Mouse (Mus musculus) thymus, adult 2 months (tissue): ENCODE data around the gene Sdhaf1. TPM values are rescaled to one million over a fixed set of nuclear protein-coding genes. Genes with fewer than 3 reads are reported as not detected.
A peak's percentile ranks its signal among the peaks of the same experiment; 100 is the strongest.

Source experiments
- DNase-seq: peaks from one replicate; pipeline ENCODE4 v3.0.0; 2021
- H3K27ac ChIP-seq: fragments of 200-500 bp; 2 replicates; pipeline ENCODE4 v1.5.1; 2012; ENCODE audit warnings: low read length, control low read depth; ENCODE audit not compliant: control insufficient read depth, insufficient read depth
- H3K27me3 ChIP-seq: fragments of 200-500 bp; 2 replicates; pipeline ENCODE4 v1.6.1; 2012; ENCODE audit warnings: mild to moderate bottlenecking, low read length, moderate library complexity, mixed read lengths; ENCODE audit not compliant: control insufficient read depth, insufficient read depth
- H3K36me3 ChIP-seq: fragments of 200-500 bp; 2 replicates; pipeline ENCODE4 v1.6.1; 2012; ENCODE audit warnings: mild to moderate bottlenecking, low read length, moderate library complexity; ENCODE audit not compliant: control insufficient read depth, insufficient read depth
- H3K4me1 ChIP-seq: fragments of 200-500 bp; replicated peaks from 2 replicates; pipeline ENCODE4 v1.6.1; 2012; ENCODE audit warnings: low read length; ENCODE audit not compliant: control insufficient read depth, insufficient read depth
- H3K4me3 ChIP-seq: fragments of 200-500 bp; 2 replicates; pipeline ENCODE4 v1.5.1; 2012; ENCODE audit warnings: mild to moderate bottlenecking, low read length, control low read depth, moderate library complexity; ENCODE audit not compliant: control insufficient read depth, insufficient read depth
- CTCF ChIP-seq: fragments of 200-500 bp; IDR thresholded peaks from 2 replicates; pipeline ENCODE4 v1.5.1; 2012; ENCODE audit warnings: mild to moderate bottlenecking, control low read depth, low read length, moderate library complexity, borderline replicate concordance; ENCODE audit not compliant: control insufficient read depth, poor library complexity, insufficient read depth; ENCODE audit errors: extremely low read depth
- POLR2A ChIP-seq: fragments of 200-500 bp; IDR thresholded peaks from 2 replicates; pipeline ENCODE4 v1.6.1; 2012; ENCODE audit warnings: mild to moderate bottlenecking, low read length, control low read depth, moderate library complexity; ENCODE audit not compliant: control insufficient read depth, poor library complexity, insufficient read depth; ENCODE audit errors: extremely low read depth
- WGBS: fragments of 180-500 bp; shearing (Covaris S2); methylation state at CpG from one replicate; pipeline ENCODE4 v1.1.7; 2018; 5-methylcytosine and 5-hydroxymethylcytosine counted together
- polyA plus RNA-seq: library from polyadenylated mRNA; depleted of rRNA; stranded (reverse); fragments of >200 nt; gene quantifications from 2 replicates; pipeline ENCODE4 v1.2.3, GENCODE M21; 2012

The Sdhaf1 gene
- polyA plus RNA-seq, 1 experiment, result 26.9 TPM

GRCm38 (mm10) chr7:30327140-30327539 lies 3.4 kb upstream of the Sdhaf1 start:
- Histone ChIP-seq H3K4me3 (no peak overlapping the region), H3K4me1 (peaks cover 13% of the 10 kb centered on the region), H3K27me3 (no peaks in the 10 kb centered on the region), H3K36me3 (no peaks in the 10 kb centered on the region), H3K27ac (no peak overlapping the region)
- WGBS, result 77% methylated on average over 15 of the region's 15 CpGs
- DNase-seq, result no peak
- no peak for TF ChIP-seq POLR2A
- no peak for TF ChIP-seq CTCF

DNA sequence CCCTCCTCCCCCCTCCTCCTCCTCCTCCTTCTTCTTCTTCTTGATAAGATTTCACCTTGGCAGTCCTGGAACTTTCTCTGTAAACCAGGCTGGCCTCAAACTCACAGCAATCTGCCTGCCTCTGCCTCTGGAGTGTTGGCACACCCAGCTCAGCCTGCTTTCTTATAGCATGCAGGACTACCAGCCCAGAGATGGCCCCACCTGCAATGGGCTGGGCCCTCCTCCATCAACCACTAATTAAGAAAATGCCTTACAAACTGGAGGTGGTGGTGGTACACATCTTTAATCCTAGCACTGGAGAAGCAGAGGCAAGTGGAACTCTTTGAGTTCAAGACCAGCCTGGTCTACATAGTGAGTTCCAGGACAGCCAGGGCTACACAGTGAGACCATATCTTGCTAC lies 2.7 kb upstream of the Sdhaf1 start:
- TF ChIP-seq CTCF (no peak), POLR2A (no peak)

GRCm38 (mm10) chr7:30325364-30325763 lies 1.7 kb upstream of the Sdhaf1 start:
- Histone ChIP-seq H3K4me1 (peaks cover 15% of the 10 kb centered on the region), H3K4me3 (no peak overlapping the region), H3K27me3 (no peaks in the 10 kb centered on the region), H3K36me3 (no peaks in the 10 kb centered on the region), H3K27ac (no peak overlapping the region)
- TF ChIP-seq POLR2A (no peak), CTCF (no peak)
- WGBS, result 69% methylated on average over 2 of the region's 2 CpGs
- peak; percentile 72 for DNase-seq

More for the DNA sequence above, 2.7 kb upstream of the Sdhaf1 start:
- H3K4me3 ChIP-seq, result no peak overlapping the region
- peaks cover 11% of the 10 kb centered on the region for H3K4me1 ChIP-seq
- no peaks in the 10 kb centered on the region for H3K36me3 ChIP-seq
- H3K27ac ChIP-seq, result no peak overlapping the region
- DNase-seq, result no peak
- no peaks in the 10 kb centered on the region for H3K27me3 ChIP-seq

GRCm38 (mm10) chr7:30324300-30324944 lies 727 bp upstream of the Sdhaf1 start:
- Histone ChIP-seq H3K27me3 (no peaks in the 10 kb centered on the region), H3K4me3 (no peak overlapping the region), H3K36me3 (no peaks in the 10 kb centered on the region), H3K27ac (no peak overlapping the region), H3K4me1 (peaks cover 15% of the 10 kb centered on the region)
- no peak for DNase-seq
- WGBS, result 89% methylated on average over 5 of the region's 5 CpGs
- TF ChIP-seq CTCF (no peak), POLR2A (no peak)

DNA sequence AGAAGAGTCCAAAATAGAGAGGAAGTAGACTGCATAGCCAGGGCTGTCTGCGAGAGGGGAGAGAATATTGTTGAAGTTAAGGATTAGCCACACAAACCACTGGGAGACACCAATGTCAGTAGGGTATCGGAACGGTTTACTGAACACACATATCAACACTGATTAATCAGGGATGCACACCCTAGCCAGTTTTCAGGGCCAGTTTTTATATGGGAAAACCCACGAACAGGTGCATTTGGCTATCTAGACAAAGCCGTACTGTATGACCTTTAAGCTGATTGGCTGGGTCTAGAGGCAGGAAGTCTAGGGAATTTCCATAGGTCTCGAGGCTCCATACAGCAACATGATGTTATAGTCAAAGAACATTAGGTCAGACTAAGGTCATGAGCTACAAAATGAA lies 830 bp downstream of the Sdhaf1 start:
- no peak for DNase-seq
- Histone ChIP-seq H3K36me3 (no peaks in the 10 kb centered on the region), H3K4me3 (peak overlapping the region; percentile 63; the same call in 1 of the 2 replicates), H3K27me3 (no peaks in the 10 kb centered on the region), H3K4me1 (peaks cover 15% of the 10 kb centered on the region), H3K27ac (peak overlapping the region; percentile 84)
- TF ChIP-seq CTCF (no peak), POLR2A (no peak)
- 2% methylated on average over 6 of the region's 6 CpGs for WGBS

DNA sequence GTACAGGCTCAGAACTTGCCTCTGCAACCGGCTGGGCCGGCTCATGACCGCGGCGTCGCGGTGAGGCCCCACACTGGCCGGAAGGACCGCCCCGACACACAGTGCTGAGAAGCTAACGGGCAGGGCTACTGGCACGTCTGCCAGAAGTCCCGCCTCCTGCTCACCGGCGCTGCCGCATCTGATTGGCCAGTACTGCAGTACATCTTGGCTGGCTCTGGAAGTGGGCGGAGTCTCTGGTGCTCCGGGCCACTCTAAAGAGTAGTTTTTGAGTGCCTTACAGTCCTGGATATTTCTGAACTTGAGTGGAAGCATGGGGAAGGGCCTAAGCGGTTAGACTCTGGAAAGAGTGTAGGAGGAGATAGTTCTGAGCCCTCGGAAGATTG lies 1.4 kb downstream of the Sdhaf1 start:
- peak; percentile 97 for DNase-seq
- WGBS, result under 1% methylated on average over 20 of the region's 20 CpGs
- TF ChIP-seq CTCF (0 out of 2 replicates have a peak, but pooled peaks have one; percentile 32), POLR2A (peak; percentile 85)
- H3K27ac ChIP-seq, result peak overlapping the region; percentile 84
- H3K4me1 ChIP-seq, result peaks cover 14% of the 10 kb centered on the region
- no peaks in the 10 kb centered on the region for H3K27me3 ChIP-seq
- H3K36me3 ChIP-seq, result no peaks in the 10 kb centered on the region
- peak overlapping the region; percentile 63 for H3K4me3 ChIP-seq
